Mouse (Mus musculus) lung, adult 2 months (tissue): ENCODE results near the gene Mdk.

Experiments
- CTCF ChIP-seq: fragments of 200-500 bp; IDR thresholded peaks from 2 replicates; pipeline ENCODE4 v1.5.1; 2011; ENCODE audit warnings: mild to moderate bottlenecking, low read length, control low read depth; ENCODE audit not compliant: insufficient read depth
- POLR2A ChIP-seq: fragments of 200-500 bp; IDR thresholded peaks from 2 replicates; pipeline ENCODE4 v1.6.1; 2011; ENCODE audit warnings: low read depth, mild to moderate bottlenecking, control low read depth, low read length, borderline replicate concordance; ENCODE audit errors: extremely low read depth

GRCm38 (mm10) chr2:91920130-91920529 is 12.0 kb downstream of the Mdk start:
- TF ChIP-seq CTCF, result no peak
- TF ChIP-seq POLR2A, result no peak
